Mouse (Mus musculus) lung, postnatal 10 days (tissue): ENCODE data around the gene Ccdc93.

Experiments used
- DNase-seq: peaks from one replicate; pipeline ENCODE4 v3.0.0; 2021

The Ccdc93 gene

GRCm38 (mm10) chr1:121448166-121448565, 17.3 kb downstream of the Ccdc93 start:
- no peak for DNase-seq

GRCm38 (mm10) chr1:121451009-121451408, 20.2 kb downstream of the Ccdc93 start:
- DNase-seq: no peak

- no peak for DNase-seq
These were observed 21.6 kb downstream of the Ccdc93 start for GRCm38 (mm10) chr1:121452498-121452897.

DNA sequence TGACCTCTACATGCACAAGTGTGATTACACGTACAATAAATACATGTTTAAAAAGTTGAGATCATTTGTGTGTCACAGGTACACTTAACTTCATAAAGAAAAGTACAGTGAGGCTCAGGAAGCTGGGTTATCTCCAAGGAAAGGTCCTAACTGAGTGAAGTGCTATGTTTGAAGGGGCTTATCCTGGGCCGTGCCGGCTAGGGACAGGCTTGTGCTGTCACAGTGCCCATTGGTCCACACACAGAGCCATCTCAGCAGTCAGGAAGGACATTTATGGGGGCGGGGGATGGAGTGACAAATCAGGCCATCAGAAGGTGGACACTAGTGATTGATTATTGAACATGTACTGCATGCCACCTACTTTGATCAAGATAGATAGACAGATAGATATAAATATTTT, 22.2 kb downstream of the Ccdc93 start:
- DNase-seq: no peak

GRCm38 (mm10) chr1:121454951-121455350, 24.1 kb downstream of the Ccdc93 start:
- DNase-seq: no peak

DNA sequence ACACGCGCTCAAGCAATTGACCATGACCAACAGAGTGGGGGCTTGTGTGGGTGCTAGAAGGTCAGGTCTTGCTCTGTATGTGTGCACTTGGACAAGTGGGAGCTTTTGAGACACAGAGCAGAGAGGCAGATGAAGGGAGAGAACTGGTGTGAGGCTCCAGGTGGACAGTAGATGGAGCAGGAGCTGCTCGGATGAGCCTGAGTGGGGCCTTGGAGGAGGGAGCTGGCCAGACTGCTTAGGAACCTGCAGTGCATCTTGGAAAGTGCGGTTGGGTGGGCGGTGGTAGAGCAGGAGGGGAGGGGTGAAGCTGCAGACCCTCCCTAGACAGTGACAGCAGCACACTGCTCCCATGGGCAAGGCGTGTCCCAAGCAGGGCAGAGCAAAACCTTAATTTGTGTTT, 29.2 kb downstream of the Ccdc93 start:
- DNase-seq: no peak

DNA sequence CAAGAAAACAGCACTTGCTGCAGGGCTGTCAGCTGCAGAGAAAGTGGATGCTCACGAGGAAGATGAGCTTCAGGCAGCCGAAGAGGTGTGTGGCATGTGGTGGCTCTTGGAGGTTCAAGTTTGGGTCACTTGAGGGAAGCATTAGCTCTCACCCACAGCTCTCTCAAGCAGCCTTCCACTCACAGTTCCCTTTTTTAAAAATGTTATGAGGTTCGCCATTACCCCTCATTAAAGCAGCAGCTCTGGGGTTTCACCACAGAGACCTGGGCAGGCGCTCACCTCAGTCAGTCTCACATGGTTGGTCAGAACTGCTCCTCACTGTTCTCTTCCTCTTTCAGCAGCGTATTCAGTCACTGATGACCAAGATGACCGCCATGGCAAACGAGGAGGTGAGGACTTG, 31.0 kb downstream of the Ccdc93 start:
- DNase-seq: no peak

- DNase-seq: no peak
These were observed 31.8 kb downstream of the Ccdc93 start for GRCm38 (mm10) chr1:121462643-121463042.

GRCm38 (mm10) chr1:121463806-121464205, 33.0 kb downstream of the Ccdc93 start:
- DNase-seq: no peak

- no peak for DNase-seq
These were observed 35.4 kb downstream of the Ccdc93 start for GRCm38 (mm10) chr1:121466276-121466675.

DNA sequence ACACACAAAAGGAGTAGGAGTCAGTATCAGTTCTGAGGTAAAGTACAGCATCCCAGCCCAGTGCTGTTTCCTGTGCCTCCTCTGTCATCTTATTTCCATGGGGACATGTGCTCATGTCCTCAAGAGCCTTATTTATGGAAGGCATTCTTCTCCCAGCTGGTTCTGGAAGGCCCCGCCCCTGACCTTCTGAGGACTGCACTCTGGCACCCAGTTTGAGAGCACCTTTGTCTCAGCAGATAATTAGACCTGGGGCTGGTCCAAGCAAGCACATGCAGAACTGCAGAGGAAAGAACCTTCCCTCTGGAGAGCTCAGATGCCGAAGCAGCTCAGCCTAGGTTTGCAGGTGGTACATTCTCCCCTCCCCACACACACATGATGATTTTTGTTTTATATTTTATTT, 37.4 kb downstream of the Ccdc93 start:
- no peak for DNase-seq

DNA sequence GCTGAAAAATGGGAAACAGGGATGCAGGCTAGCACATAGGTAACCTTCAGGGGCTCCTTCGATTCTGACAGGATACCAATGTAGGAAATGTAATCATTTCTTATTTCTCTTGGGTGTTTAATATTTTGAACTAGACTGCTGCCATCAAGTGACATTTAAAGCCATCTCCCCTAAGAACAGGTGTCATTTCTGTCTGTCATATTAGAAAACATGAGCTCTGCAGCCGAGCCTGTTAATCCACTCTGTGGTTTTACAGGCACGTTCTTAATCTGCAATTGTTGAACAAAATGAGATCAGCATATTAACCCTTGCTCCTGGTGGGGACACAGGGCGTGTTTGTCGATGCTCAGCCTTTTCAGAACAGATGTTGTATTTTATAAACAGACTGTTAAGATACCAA, 40.7 kb downstream of the Ccdc93 start:
- no peak for DNase-seq

- DNase-seq: no peak
These were observed 46.9 kb downstream of the Ccdc93 start for GRCm38 (mm10) chr1:121477716-121478115.

DNA sequence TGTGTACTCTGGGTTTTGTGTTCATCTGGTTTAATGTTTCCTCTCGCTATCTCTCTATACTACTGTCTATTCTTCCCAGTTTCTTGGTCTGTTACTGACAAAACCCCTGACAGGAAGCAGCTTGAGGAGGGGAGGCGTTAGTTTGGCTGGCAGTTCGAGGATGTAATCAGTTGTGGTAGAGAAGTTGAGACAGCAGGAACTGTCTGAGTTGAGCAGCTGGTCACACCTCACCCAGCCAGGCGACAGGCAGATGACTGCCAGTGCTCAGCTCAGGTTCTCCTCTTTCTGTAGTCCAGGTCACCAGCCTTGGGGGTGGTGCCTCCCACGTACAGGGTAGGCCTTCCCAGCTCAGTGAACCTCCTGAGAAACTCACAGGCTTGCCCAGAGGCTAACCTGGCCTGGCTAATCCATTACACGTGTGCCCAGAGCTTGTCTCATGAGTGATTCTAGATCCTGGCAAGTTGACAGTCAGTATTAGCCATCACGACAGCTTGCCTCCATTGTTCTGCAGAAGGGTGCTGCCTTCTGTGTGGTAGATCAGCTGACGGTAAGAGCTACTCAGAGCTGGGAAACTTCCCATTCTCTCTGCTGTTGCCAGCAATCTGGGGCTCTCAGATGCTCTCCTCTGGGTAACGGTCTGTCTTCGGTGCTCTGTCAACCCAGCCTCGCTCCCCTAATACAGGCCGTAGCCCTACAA, 47.6 kb downstream of the Ccdc93 start:
- no peak for DNase-seq

DNA sequence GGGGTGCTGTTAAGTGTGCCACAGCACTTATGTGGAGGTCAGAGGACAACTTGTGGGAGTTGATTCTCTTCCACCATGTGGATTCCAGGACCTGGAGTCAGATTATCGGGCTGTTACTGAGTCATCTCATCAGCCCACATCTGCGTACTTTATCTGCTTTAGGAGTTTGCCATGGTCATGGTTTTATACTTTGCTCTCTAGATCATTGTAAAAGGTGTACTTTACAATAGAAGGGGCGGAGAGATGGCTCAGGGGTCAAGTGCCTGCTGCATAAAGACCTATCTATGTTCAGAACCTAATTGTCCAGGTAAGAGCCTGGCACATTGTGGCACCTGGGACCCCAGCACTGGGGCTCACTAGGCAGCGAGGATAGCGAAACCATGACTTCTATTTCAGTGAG, 48.6 kb downstream of the Ccdc93 start:
- no peak for DNase-seq

DNA sequence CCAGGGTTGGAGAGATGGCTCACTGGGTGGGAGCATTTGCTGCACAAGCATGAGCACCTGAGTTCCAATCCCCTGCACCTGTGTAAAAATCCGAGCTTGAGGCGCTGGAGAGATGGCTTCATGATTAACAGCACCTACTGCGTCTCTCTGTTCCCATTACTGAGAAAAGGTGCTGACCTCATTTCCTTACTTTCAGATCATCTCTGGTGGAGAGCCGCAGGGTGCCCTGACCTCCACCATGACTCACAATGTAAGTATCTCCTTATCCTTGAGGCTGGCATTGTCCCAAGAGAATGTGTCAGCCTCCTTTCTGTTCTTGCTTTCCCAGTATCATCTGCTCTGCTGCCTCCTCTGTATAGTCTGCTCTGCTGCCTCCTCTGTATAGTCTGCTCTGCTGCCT, 52.2 kb downstream of the Ccdc93 start:
- DNase-seq: no peak

- no peak for DNase-seq
These were observed 56.0 kb downstream of the Ccdc93 start for GRCm38 (mm10) chr1:121486803-121487202.

DNA sequence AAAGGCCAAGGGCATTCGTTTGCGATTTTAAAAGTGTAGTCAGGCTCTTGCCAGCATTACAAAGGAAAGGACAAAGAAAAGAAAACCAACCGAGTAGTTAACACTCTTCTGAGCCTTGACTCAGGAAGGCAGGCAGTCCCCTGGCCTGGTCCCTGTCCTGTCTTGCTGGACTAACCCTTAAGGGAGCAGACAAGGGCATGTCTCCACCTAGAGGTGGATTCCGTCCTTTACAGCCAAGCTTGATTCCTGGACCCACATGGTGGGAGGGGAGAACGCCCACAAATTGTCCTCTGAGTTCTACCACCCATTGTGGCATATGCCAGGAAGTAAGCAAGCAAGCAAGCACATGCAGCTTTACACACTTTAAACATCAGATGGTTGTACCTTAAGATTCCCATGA, 59.4 kb downstream of the Ccdc93 start:
- peak; percentile 51 for DNase-seq

- no peak for DNase-seq
These were observed 66.2 kb downstream of the Ccdc93 start for GRCm38 (mm10) chr1:121497093-121497492.

DNA sequence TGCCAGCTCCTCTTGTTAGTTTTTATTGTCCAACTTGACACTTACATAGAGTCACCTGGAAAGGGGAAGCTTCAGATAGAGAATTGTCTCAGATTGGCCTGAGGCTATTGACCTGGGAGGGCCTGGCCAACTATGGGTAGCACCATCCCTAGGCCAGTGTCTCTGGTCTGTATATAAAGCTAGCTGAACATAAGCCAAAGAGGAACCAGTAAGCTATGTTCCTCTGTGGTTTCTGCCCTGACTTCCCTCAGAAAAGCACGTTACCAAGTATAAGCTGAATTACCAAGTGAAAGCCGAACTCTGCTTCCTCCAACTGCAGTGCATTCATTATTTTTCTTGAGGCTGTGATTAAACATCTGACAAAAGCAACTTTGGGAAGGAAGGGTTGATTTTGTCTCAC, 77.9 kb downstream of the Ccdc93 start:
- no peak for DNase-seq

- DNase-seq: no peak
These were observed 79.7 kb downstream of the Ccdc93 start for GRCm38 (mm10) chr1:121510420-121511140.

DNA sequence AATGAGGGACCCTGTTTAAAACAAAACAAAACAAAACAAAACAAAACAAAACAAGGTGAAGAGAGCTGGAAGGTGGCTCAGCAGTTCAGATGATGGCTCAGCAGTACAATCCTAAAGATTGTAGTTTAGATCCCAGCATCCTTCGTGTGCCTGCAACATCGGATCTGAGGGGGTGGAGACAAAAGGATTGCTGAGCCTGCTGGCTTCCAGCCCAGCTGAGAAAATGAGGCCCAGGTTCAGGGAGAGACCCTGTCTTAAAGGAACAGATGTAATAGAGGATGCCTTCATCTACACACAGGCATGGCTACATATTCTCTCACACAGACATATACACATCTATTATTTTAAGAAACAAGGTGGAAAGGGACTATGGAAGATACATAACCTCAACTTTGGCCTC, 80.3 kb downstream of the Ccdc93 start:
- no peak for DNase-seq

DNA sequence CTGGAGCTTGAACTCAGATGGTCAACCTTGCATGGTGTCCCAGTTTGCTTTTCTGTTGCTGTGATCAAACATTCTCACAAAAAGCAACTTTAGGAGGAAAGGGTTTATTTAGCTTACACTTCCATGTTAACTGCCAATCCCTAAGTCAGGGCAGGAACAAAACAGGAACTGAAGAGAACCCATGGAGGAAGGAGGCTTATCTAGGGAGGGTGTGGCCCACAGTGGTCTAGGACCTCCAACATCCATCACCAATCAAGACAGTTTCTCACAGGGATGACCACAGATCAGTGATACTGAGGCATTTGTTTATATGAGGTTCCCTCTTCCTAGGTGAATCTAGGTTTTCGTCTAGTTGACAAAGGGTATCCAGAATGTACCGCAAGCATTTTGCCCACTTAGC, 81.1 kb downstream of the Ccdc93 start:
- no peak for DNase-seq

- no peak for DNase-seq
These were observed 87.8 kb downstream of the Ccdc93 start for GRCm38 (mm10) chr1:121518609-121519008.

- no peak for DNase-seq
These were observed 96.2 kb downstream of the Ccdc93 start for GRCm38 (mm10) chr1:121527061-121527460.
